Mouse (Mus musculus) adrenal gland, postnatal 14 days (tissue): ENCODE data around the gene Sult2a5. TPM values are rescaled to one million over a fixed set of nuclear protein-coding genes. Genes with fewer than 3 reads are reported as not detected.

Source experiments
- DNase-seq: peaks from one replicate; pipeline ENCODE4 v3.0.0; 2021; ENCODE audit warnings: mixed read lengths
- long read RNA-seq, 2 experiments: library from polyadenylated mRNA; stranded (forward); transcript quantifications; one replicate each; pipeline ENCODE4 v2.0.0; 2021
- total RNA-seq: library from RNA; stranded (reverse); gene quantifications from 2 replicates; pipeline ENCODE4 v1.2.3, GENCODE M21; 2021

The Sult2a5 gene
- 1.2 and 28.5 TPM in 2 replicates for total RNA-seq
- long read RNA-seq, experiment 1, partial matches to known transcripts: 0 of 1 reads
- long read RNA-seq, experiment 1, other reads (novel, unspliced or antisense): 0 of 1 reads
- long read RNA-seq, experiment 2, transcript Sult2a5-201 (6 exons, 1,046 nt): major isoform, 37 of 40 reads
- long read RNA-seq, experiment 2, partial matches to known transcripts: 1 of 40 reads
- long read RNA-seq, experiment 2, other reads (novel, unspliced or antisense): 2 of 40 reads

- DNase-seq: no peak
Observed at GRCm38 (mm10) chr7:13623667-13624066, at the start of gene Sult2a5. TSS of gene Sult2a5 (plus strand) at chr7:13623967.

Other genes starting within 250 kb of the Sult2a5 start
- 0.22 TPM in 1 of 2 replicates, not detected in the other for gene Cabp5, start 225.8 kb upstream of the Sult2a5 start, total RNA-seq
- gene Bsph1, start 173.1 kb upstream of the Sult2a5 start, total RNA-seq: not detected in 2 replicates
- gene Bsph2, start 52.9 kb upstream of the Sult2a5 start, total RNA-seq: not detected in 2 replicates
- 1.9 and 49.0 TPM in 2 replicates for gene Sult2a2, start 109.5 kb downstream of the Sult2a5 start, total RNA-seq
- 7.7 and 186 TPM in 2 replicates for gene Sult2a1, start 213.4 kb downstream of the Sult2a5 start, total RNA-seq